In the genomic region with DNA sequence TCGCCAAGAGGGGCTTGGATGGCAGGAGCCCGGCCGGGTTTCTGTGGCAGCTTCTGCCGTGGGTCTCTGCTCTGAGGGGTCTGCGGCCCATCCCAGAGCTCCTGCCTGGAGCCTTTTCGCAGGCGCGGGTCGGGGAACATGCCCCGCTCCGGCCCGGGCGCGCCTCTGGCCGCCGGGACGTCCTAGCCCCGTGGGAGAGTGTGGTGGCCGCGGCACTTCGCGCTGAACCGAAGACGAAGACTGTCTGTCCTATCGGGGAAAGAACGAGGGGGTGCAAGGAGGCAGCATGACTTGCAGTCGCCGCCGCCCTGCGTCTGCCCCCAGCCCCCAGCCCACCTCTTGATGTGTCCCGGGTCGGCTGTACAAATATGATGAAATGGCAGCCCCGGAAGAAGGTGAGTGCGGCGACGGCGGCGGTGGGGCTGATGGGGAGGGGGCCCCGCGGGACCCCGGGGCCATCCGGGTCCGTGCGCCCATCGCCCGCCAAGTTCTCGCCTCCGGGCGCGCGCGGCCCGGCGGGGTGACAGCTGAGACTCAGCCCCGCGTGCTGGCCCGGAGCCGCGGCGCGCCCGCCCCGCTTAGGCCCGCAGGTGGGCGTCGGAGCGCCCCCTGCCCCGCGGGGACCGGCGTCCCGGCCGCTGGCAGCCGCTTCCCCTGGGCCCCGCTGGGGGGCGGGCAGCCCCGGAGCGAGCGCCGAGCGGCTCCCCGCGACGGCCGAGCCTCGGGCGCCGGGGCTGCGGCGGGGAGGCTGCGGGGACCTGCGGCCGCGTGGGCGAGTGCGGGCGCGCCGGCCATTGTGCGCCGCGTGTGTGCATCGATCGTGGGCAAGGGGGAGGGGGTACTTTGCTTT, we compare ENCODE assay signal across 8 mouse cellular contexts.
DNase-seq lines count a peak whose midpoint lies in the region; ATAC-seq and TF ChIP-seq lines count a peak whose summit lies in the region.

No protein-coding gene starts in this region.

- no peaks in the 10 kb centered on the region for H3K36me3 ChIP-seq in liver, embryonic 11.5 days (ENCODE audit: control insufficient read depth, insufficient read depth, low read length)
- no peaks in the 10 kb centered on the region for H3K36me3 ChIP-seq in myocyte (ENCODE audit: control insufficient read depth, insufficient read depth)
- no peaks in the 10 kb centered on the region for H3K36me3 ChIP-seq in stomach, postnatal 0 days (ENCODE audit: control insufficient read depth, insufficient read depth, low read length)

- TF ChIP-seq POLR2A in myocyte (IDR thresholded peaks at IDR 0.05; ENCODE audit: insufficient read length, low read depth) = peak; percentile 25

- H3K27ac ChIP-seq in left cerebral cortex, adult 2 months = peak overlapping the region; percentile 83
- peak overlapping the region; percentile 56 for H3K27ac ChIP-seq in liver, embryonic 11.5 days (ENCODE audit: low read depth, low read length)
- H3K27ac ChIP-seq in stomach, postnatal 0 days (replicated peaks) = peak overlapping the region; percentile 94

- peak; percentile 3; the same call in 1 of the 2 replicates for TF ChIP-seq CTCF in left cerebral cortex, adult 2 months (IDR thresholded peaks at IDR 0.05)
- TF ChIP-seq CTCF in stomach, postnatal 0 days (IDR thresholded peaks at IDR 0.05; ENCODE audit: low read depth) = no peak

- WGBS in liver, embryonic 11.5 days = under 1% methylated on average over 101 of the region's 104 CpGs
- under 1% methylated on average over 73 of the region's 104 CpGs for WGBS in stomach, postnatal 0 days

- peak; percentile 28 to 40 for DNase-seq in left cerebral cortex, adult 2 months (ENCODE audit: extremely low spot score in 1 of 2, low spot score in 2 of 2)
- DNase-seq in left cerebral cortex, adult 9 months (ENCODE audit: low spot score in 2 of 2) = no peak
- peak; percentile 57 to 60 for DNase-seq in cerebellum, postnatal 25 days
- peak; percentile 38 for DNase-seq in gastrocnemius, postnatal 25 days
- DNase-seq in liver, embryonic 11.5 days (ENCODE audit: low spot score) = peak; percentile 65
- peak; percentile 39 for DNase-seq in stomach, postnatal 0 days (ENCODE audit: low spot score)

- H3ac ChIP-seq in myocyte (ENCODE audit: control insufficient read depth, insufficient read length) = peak overlapping the region; percentile 83

- peak; percentile 28 for ATAC-seq in inflammation-experienced regulatory T-cells, adult 6 months
- ATAC-seq in liver, embryonic 11.5 days (replicated peaks; ENCODE audit: low FRiP score) = peak; percentile 34; the same call in 1 of the 2 replicates
- ATAC-seq in stomach, postnatal 0 days (ENCODE audit: low FRiP score, low TSS enrichment) = peak; percentile 56

- peak overlapping the region; percentile 77 for H3K4me2 ChIP-seq in liver, embryonic 11.5 days
- peak overlapping the region; percentile 56 for H3K4me2 ChIP-seq in myocyte (ENCODE audit: low read depth)
- H3K4me2 ChIP-seq in stomach, postnatal 0 days (replicated peaks; ENCODE audit: low read depth) = peak overlapping the region; percentile 95

- intact Hi-C loops in left cerebral cortex, adult 2 months (cut with DNase I) = loop anchor here (2.0 kb wide), 1 partner anchor 278 kb away; no protein-coding TSS in a partner anchor

- peaks cover 3% of the 10 kb centered on the region; the same call in 1 of the 2 replicates for H3K4me1 ChIP-seq in liver, embryonic 11.5 days (replicated peaks; ENCODE audit: control insufficient read depth, insufficient read depth, low read length)
- H3K4me1 ChIP-seq in stomach, postnatal 0 days (replicated peaks; ENCODE audit: control insufficient read depth, insufficient read depth) = no peaks in the 10 kb centered on the region

- H3K9ac ChIP-seq in liver, embryonic 11.5 days (ENCODE audit: low read depth, low read length) = peak overlapping the region; percentile 65
- peak overlapping the region; percentile 83 for H3K9ac ChIP-seq in stomach, postnatal 0 days (ENCODE audit: low read length)

- no peak for TF ChIP-seq EP300 in stomach, postnatal 0 days (optimal IDR thresholded peaks at IDR 0.05)

- peak overlapping the region; percentile 57 for H3K4me3 ChIP-seq in left cerebral cortex, adult 2 months
- peak overlapping the region; percentile 65 for H3K4me3 ChIP-seq in liver, embryonic 11.5 days (ENCODE audit: low read depth, low read length)
- H3K4me3 ChIP-seq in myocyte = peak overlapping the region; percentile 51
- peak overlapping the region; percentile 85 for H3K4me3 ChIP-seq in stomach, postnatal 0 days (ENCODE audit: low read depth, low read length)

- peaks cover 38% of the 10 kb centered on the region for H3K27me3 ChIP-seq in liver, embryonic 11.5 days (replicated peaks; ENCODE audit: control insufficient read depth, insufficient read depth, low read length)
- H3K27me3 ChIP-seq in myocyte (ENCODE audit: control insufficient read depth, insufficient read depth, insufficient read length) = no peaks in the 10 kb centered on the region
- no peaks in the 10 kb centered on the region for H3K27me3 ChIP-seq in stomach, postnatal 0 days (ENCODE audit: control insufficient read depth, insufficient read depth, low read length)

- peaks cover 11% of the 10 kb centered on the region for H3K79me2 ChIP-seq in myocyte (ENCODE audit: control insufficient read depth, insufficient read depth)

- no peaks in the 10 kb centered on the region for H3K9me3 ChIP-seq in liver, embryonic 11.5 days (ENCODE audit: control insufficient read depth, low read length)
- no peaks in the 10 kb centered on the region for H3K9me3 ChIP-seq in stomach, postnatal 0 days (ENCODE audit: control insufficient read depth, low read length)

TF ChIP-seq in myocyte, 11 proteins besides CTCF, POLR2A, EP300 and RAD21:
- TF ChIP-seq SRF (IDR thresholded peaks at IDR 0.05; ENCODE audit: control insufficient read depth, insufficient read length, low read depth) (no peak), MYOG (IDR thresholded peaks at IDR 0.05; ENCODE audit: control insufficient read depth in 1 of 3, insufficient read depth in 1 of 3, insufficient read length in 2 of 3, low read depth in 2 of 3) (peak in 2 of 3 experiments; percentile 35 to 44), TCF12 (IDR thresholded peaks at IDR 0.05; ENCODE audit: insufficient read depth, poor library complexity, severe bottlenecking) (no peak), MYOD1 (IDR thresholded peaks at IDR 0.05; ENCODE audit: control insufficient read depth in 1 of 3, insufficient read length in 2 of 3, low read depth in 2 of 3) (peak in 1 of 3 experiments; percentile 54)

Comparison
In these comparisons a context has a peak if more than half of its experiments do, and no peak if none do; other contexts are left out.
1. DNase-seq: peak in left cerebral cortex, adult 2 months (2 of 2), cerebellum, postnatal 25 days (2 of 2), gastrocnemius, postnatal 25 days (single experiment), liver, embryonic 11.5 days (single experiment) and stomach, postnatal 0 days (single experiment); none in left cerebral cortex, adult 9 months (0 of 2).
2. Peak in every context shown above with its lines, with median percentiles within 50 percentile points of each other: H3K27ac ChIP-seq, H3K4me3 ChIP-seq, ATAC-seq and H3K4me2 ChIP-seq.